Mouse (Mus musculus) layer of hippocampus, adult 18-20 months (tissue): Measurements from ENCODE around the gene Zbtb49. TPM values are rescaled to one million over a fixed set of nuclear protein-coding genes. Genes with fewer than 3 reads are reported as not detected.

Source experiments
- DNase-seq, 2 experiments: peaks; one replicate each; pipeline ENCODE4 v3.0.0; 2022; ENCODE audit warnings: low spot score in 2 of 2
- total RNA-seq, 2 experiments: library from RNA; stranded (reverse); gene quantifications; 2 replicates each; pipeline ENCODE4 v1.2.3; 2021

Zbtb49 gene
- total RNA-seq, 2 experiments from 2014 or later, result 18.5 to 20.1 TPM

- DNase-seq, result no peak
Observed at GRCm38 (mm10) chr5:38196821-38197481, 23.3 kb downstream of the Zbtb49 start.

DNA sequence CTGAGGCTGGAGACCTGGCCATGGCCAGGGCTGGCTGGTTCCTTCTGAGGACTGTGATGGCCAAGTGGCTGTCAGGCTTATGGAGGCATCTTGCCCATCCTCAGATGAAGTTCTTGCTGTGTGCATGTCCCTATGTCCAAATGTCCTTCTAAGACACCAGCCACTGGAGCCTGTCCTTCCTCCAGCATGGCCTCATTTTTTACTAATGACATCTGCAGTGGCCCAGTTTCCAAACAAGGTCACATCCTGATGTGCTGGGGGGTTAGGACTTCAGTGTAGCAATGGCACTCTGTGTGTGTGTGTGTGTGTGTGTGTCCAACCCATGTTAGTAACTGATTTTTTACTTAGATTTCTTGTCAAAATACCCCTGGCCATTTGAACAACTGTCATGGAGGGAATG, 24.3 kb downstream of the Zbtb49 start:
- no peak for DNase-seq

GRCm38 (mm10) chr5:38194946-38195345, 25.3 kb downstream of the Zbtb49 start:
- DNase-seq, result no peak

- DNase-seq, result no peak
Observed at GRCm38 (mm10) chr5:38190907-38191306, 29.4 kb downstream of the Zbtb49 start.

- no peak for DNase-seq
Observed at GRCm38 (mm10) chr5:38187006-38187405, 33.3 kb downstream of the Zbtb49 start.

DNA sequence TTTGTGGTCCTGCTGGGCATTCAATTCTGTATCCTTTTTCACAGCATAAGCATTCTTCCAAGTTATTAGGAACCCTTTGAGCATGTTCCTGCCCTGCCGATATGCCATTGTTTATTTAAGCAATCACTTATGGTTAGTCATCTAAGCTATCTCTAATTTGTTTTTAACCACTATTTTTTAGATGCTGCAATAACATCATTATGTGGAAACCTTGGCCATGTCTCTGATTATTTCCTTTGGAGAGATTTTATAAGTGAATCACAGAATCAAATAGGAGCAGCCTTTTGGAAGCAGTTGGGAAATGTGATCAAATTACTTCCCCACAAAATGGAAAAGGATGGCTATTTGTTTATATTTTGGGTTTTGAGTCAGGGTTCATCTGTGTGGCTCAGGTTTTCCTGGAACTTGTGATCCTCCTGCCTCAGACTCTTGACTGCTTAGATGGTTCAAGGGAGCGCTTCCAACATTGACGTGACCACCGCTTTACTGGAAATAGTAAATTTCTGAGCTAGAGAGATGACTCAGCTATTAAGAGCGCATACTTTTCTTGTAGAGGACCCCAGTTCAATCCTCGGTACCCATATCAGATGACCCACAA, 35.5 kb downstream of the Zbtb49 start:
- DNase-seq, result no peak

GRCm38 (mm10) chr5:38174256-38174912, 45.9 kb downstream of the Zbtb49 start:
- DNase-seq, result no peak

GRCm38 (mm10) chr5:38173766-38174165, 46.5 kb downstream of the Zbtb49 start:
- DNase-seq, result no peak

- no peak for DNase-seq
Observed at GRCm38 (mm10) chr5:38168497-38168896, 51.8 kb downstream of the Zbtb49 start.

GRCm38 (mm10) chr5:38159634-38160413, 60.4 kb downstream of the Zbtb49 start, which contains the start of gene Nsg1:
Gene Nsg1 (minus strand): TSS chr5:38159907.
- DNase-seq, result no peak

DNA sequence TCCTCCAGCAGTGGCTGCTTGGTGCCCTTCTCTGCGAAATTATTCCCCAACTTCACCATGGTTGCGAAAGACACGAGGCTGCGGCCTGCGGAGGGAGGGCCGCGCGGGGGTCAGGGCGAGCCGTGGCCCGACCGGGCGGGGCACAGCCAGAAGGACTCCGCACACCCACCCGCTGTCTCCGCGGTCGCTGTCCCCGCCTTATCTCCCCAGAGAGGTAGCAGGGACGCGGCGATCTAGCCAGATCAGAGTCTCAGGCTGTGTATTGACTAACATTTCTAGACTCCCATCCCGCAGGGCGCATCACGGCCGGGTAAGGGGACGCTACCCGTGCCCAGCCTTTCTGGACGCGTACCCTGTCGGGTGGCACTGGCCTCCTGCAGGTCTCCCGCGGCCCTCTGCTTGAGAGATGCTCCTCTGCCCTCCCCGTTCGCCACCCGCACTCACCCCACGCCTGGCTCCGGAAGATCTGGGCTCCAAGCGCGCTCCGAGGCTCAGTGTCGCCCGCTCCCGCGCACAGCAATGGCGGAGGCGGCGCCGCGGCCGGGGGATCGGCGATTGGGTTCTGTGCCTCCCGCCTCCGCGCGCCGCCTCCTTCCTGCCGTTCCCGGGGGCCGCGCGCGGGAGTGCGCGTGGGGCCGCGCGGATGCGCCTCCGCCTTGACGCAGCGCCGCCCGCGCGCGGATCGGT, 61.2 kb downstream of the Zbtb49 start:
- peak; percentile 70 to 85 for DNase-seq

DNA sequence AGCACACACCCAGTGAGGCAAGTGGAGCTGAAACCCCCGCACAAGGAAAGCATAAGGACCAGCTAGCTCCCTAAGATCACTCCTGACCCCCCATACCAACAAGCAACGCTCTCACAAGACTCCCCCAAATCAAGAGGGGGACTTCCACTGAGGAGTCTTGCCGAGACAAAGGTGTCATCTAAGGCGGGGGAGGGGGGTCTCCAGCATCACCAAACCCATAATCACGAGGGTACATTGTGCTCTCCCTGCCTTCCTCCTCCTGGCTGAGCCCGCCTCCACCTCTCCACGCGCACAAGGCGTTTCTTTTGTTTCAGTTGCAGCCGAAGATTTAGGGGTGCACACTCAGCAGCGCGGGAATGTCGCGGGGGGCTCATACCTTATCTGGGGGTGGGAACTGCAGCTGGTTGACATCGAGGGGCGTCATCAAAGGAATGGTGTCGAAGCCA, 61.7 kb downstream of the Zbtb49 start:
- peak in 1 of 2 experiments; percentile 70 for DNase-seq

DNA sequence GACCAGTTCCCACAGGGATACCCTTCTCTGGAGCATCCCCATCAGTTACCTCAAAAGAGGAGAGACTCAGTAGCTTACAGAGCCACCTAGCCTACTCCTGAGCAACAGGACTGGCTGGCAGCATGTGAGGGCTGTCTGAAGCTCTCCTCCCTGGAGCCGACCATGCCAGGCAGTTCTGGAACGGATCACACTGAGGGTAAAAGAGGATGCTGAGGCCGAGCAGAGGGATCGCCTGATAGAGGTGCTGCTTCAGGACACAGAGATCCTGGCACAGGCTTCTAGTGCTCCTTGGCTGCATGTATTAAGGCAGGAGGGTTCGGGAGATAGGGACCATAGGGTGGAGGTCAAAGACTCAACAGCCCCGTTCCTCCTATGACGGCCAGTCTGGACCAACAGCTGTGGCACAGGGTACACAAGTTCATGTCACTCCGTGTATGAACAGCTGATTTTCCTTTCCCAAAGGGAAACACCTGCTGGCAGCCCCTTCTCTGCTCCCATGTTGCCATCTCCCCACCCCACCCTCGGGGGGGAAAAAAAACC, 62.7 kb downstream of the Zbtb49 start:
- no peak for DNase-seq

DNA sequence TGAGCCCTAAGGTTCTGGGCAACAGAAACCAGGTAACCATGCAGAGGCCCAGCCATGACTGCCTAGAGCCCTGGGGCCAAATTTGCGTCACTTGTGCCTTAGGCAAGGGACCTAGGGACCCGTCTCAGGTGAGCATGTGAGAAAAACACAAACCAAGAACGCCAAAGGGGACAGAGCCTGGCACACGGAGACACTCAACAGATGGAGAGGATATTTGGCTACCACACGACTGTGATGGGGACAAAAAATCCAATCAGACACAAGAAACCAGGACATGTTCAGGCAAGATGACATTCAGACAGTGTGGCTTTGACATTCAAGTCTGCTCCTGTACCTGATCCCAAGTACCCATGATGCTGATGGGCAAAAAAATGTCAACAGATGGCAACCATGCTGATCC, 66.6 kb downstream of the Zbtb49 start:
- no peak for DNase-seq

- DNase-seq, result no peak
Observed at GRCm38 (mm10) chr5:38152201-38153108, 67.8 kb downstream of the Zbtb49 start.

GRCm38 (mm10) chr5:38151264-38151663, 69.0 kb downstream of the Zbtb49 start:
- DNase-seq, result peak; percentile 64 to 82

DNA sequence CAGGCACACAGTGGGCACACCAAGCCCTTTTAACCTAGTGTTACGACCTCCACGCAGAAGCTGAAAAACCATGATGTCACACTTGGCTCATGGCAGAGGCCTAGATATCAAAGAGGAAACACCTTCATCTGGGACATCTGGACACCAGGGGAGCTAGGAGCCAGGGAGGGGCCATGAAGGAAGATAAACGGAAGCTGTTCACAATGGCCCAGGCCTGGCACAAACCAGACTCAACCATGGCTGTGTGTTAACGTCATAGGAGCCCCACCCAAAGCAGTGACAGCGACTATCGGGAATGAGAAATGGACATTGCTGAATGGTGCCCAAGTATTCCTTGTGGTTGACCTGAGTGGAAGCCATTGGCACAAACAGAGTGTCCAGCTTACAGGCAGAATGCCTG, 73.7 kb downstream of the Zbtb49 start:
- DNase-seq, result no peak

DNA sequence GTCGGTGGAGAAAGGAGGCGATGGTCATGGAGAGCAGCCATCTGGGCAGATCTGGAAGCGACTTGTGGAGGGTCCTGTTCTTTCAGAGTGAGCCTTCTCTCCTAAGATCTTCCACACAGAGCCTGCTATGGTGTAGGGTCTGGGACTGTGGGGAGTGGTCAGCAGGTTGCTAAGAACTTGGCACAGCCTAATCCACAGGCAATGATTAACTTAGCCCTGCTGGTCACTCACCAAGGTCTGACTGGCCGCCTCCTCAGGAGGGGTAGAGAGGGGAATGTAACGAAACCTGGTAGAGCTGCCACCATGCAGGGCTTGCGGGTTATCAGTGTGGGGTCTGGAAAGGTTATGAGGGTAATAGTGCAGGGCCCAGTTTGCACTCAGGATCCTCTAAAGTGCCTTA, 79.4 kb downstream of the Zbtb49 start:
- no peak for DNase-seq
